Mouse (Mus musculus) liver, embryonic 11.5 days (tissue): ENCODE measurements around the gene Zfp560. TPM values are rescaled to one million over a fixed set of nuclear protein-coding genes. Genes with fewer than 3 reads are reported as not detected.
"Not testable (repeated sequence)": the region's sequence is repeated elsewhere in the genome, so short reads cannot be mapped to it uniquely, and the experiment has no call there.

Experiments
- ATAC-seq: fragments of 200-750 bp; cut with Nextera tagmentation; replicated peaks from 2 replicates; pipeline ENCODE4 v1.8.0; 2017; ENCODE audit warnings: moderate number of reproducible peaks, mild to moderate bottlenecking, moderate TSS enrichment, moderate library complexity; ENCODE audit not compliant: low FRiP score
- DNase-seq: peaks from one replicate; pipeline ENCODE4 v3.0.0-alpha.2; 2017; ENCODE audit warnings: low spot score
- H3K27ac ChIP-seq: fragments of 300-500 bp; sonication (generic); 2 replicates; pipeline ENCODE4 v1.5.1; 2014; ENCODE audit warnings: mild to moderate bottlenecking, low read depth, low read length, control low read depth
- H3K27me3 ChIP-seq: fragments of 300-500 bp; sonication (generic); replicated peaks from 2 replicates; pipeline ENCODE4 v1.6.1; 2014; ENCODE audit warnings: low read length, mixed read lengths; ENCODE audit not compliant: control insufficient read depth, insufficient read depth
- H3K36me3 ChIP-seq: fragments of 300-500 bp; sonication (generic); 2 replicates; pipeline ENCODE4 v1.6.1; 2014; ENCODE audit warnings: mild to moderate bottlenecking, low read length, moderate library complexity, mixed read lengths; ENCODE audit not compliant: control insufficient read depth, insufficient read depth
- H3K4me1 ChIP-seq: fragments of 300-500 bp; sonication (generic); replicated peaks from 2 replicates; pipeline ENCODE4 v1.6.1; 2014; ENCODE audit warnings: low read length, mixed read lengths; ENCODE audit not compliant: control insufficient read depth, insufficient read depth
- H3K4me2 ChIP-seq: fragments of 300-500 bp; sonication (generic); 2 replicates; pipeline ENCODE4 v1.6.1; 2014; ENCODE audit warnings: mild to moderate bottlenecking, control low read depth, moderate library complexity
- H3K4me3 ChIP-seq: fragments of 300-500 bp; sonication (generic); 2 replicates; pipeline ENCODE4 v1.5.1; 2014; ENCODE audit warnings: low read depth, low read length, control low read depth
- H3K9ac ChIP-seq: fragments of 300-500 bp; sonication (generic); 2 replicates; pipeline ENCODE4 v1.6.1; 2014; ENCODE audit warnings: low read depth, low read length, control low read depth
- H3K9me3 ChIP-seq: fragments of 300-500 bp; sonication (generic); 2 replicates; pipeline ENCODE4 v1.6.1; 2016; ENCODE audit warnings: low read length, inconsistent platforms, mixed read lengths; ENCODE audit not compliant: control insufficient read depth
- WGBS: fragments of 180-500 bp; shearing (Covaris S2); extraction: QIAGEN DNeasy Blood & Tissue Kit; methylation state at CpG from one replicate; pipeline ENCODE4 v1.1.7; 2014; 5-methylcytosine and 5-hydroxymethylcytosine counted together
- polyA plus RNA-seq: library from polyadenylated mRNA; unstranded; fragments of >200 nt; fragmentation: Nextera tagmentation; extraction: Ambion mirVana; gene quantifications from 2 replicates; pipeline ENCODE4 v1.2.1, GENCODE M21; 2014

The Zfp560 gene
- polyA plus RNA-seq, 1 experiment from 2014 or later: 22.9 TPM

DNA sequence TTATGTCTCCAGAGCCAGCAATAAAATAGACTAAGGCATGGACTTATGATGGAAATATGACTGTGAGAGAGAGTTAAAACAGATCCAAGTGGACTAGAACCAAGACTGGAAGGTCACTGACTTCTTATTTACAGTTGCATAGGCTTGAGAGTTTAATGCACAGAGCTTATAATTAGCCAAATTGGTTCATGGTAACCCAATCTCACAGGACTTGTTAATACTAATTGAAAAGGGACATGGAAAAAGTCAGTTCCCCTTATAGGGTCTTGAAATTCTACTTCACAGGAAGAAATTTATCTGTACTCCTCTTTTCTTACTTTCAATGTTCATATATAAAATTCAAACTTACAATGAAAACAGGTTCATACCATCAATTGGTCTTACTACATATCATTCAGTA, 49.0 kb downstream of the Zfp560 start, which contains the start of gene Olfr18:
Olfr18 (minus strand) TSS at position 101 of the 400 bp plus-strand sequence.
- no peak for DNase-seq

GRCm38 (mm10) chr9:20298232-20298631, 86.7 kb downstream of the Zfp560 start, which contains the start of gene Olfr873:
Gene Olfr873, plus strand, starts transcription at chr9:20298532.
- Histone ChIP-seq H3K4me2 (no peak within 1 kb of the TSS), H3K9me3 (no peaks in the 10 kb centered on the region), H3K27me3 (no peaks in the 10 kb centered on the region), H3K4me3 (no peak within 1 kb of the TSS), H3K9ac (no peak within 1 kb of the TSS), H3K36me3 (no peaks in the 10 kb centered on the region), H3K4me1 (no peaks in the 10 kb centered on the region), H3K27ac (no peak within 1 kb of the TSS)
- WGBS: 70% methylated on average over 1 of the region's 1 CpGs
- no peak for ATAC-seq
- no peak for DNase-seq

More for the DNA sequence above, 49.0 kb downstream of the Zfp560 start, which contains the start of gene Olfr18:
- Histone ChIP-seq H3K4me1 (no peaks in the 10 kb centered on the region), H3K36me3 (no peaks in the 10 kb centered on the region), H3K27ac (no peak within 1 kb of the TSS), H3K27me3 (no peaks in the 10 kb centered on the region), H3K4me2 (no peak within 1 kb of the TSS), H3K9ac (no peak within 1 kb of the TSS), H3K4me3 (no peak within 1 kb of the TSS), H3K9me3 (no peaks in the 10 kb centered on the region)
- ATAC-seq: no peak

- 73% methylated on average over 5 of the region's 5 CpGs for WGBS
- not testable (repeated sequence) for H3K27me3 ChIP-seq, H3K4me2 ChIP-seq, ATAC-seq, H3K9me3 ChIP-seq, H3K9ac ChIP-seq, H3K27ac ChIP-seq, H3K36me3 ChIP-seq, DNase-seq, H3K4me3 ChIP-seq, H3K4me1 ChIP-seq
Measured at GRCm38 (mm10) chr9:20295562-20295961, 89.4 kb downstream of the Zfp560 start.

Other genes starting within 250 kb of the Zfp560 start
- gene Olfr870, start 211.1 kb downstream of the Zfp560 start, polyA plus RNA-seq: not detected in 2 replicates
- not detected in 2 replicates for gene Olfr871, start 173.0 kb downstream of the Zfp560 start, polyA plus RNA-seq
- gene Olfr872, start 148.1 kb downstream of the Zfp560 start, polyA plus RNA-seq: not detected in 2 replicates
- not detected in 2 replicates for gene Olfr39, start 102.8 kb downstream of the Zfp560 start, polyA plus RNA-seq
- gene Olfr873, start 86.6 kb downstream of the Zfp560 start, polyA plus RNA-seq: not detected in 2 replicates
- not detected in 2 replicates for gene Olfr18, start 49.1 kb downstream of the Zfp560 start, polyA plus RNA-seq
- gene Zfp26, start 75.0 kb upstream of the Zfp560 start, polyA plus RNA-seq: 15.1 and 16.4 TPM in 2 replicates
- 14.9 and 15.3 TPM in 2 replicates for gene Zfp426, start 107.6 kb upstream of the Zfp560 start, polyA plus RNA-seq
- gene Zfp266, start 136.2 kb upstream of the Zfp560 start, polyA plus RNA-seq: 49.2 TPM in 2 replicates
- 6.6 and 7.0 TPM in 2 replicates for gene Zfp846, start 196.1 kb upstream of the Zfp560 start, polyA plus RNA-seq